Mouse (Mus musculus): ENCODE data around the gene Hoxc4.

The Hoxc4 gene

GRCm38 (mm10) chr15:103011928-103012486, 6.7 kb upstream of the Hoxc4 start:
- DNase-seq (ENCODE audit: low read depth), result no peak

GRCm38 (mm10) chr15:103013238-103013984, 5.3 kb upstream of the Hoxc4 start:
- no peak for DNase-seq (ENCODE audit: low read depth)

GRCm38 (mm10) chr15:103014166-103015008, 4.3 kb upstream of the Hoxc4 start:
- no peak for DNase-seq (ENCODE audit: low read depth)

GRCm38 (mm10) chr15:103015009-103015399, 3.7 kb upstream of the Hoxc4 start:
- DNase-seq (ENCODE audit: low read depth), result no peak

GRCm38 (mm10) chr15:103015406-103016166, 3.1 kb upstream of the Hoxc4 start:
- DNase-seq (ENCODE audit: low read depth), result no peak

- DNase-seq (ENCODE audit: low read depth), result no peak
Measured at GRCm38 (mm10) chr15:103020899-103021418, 2.2 kb downstream of the Hoxc4 start.

GRCm38 (mm10) chr15:103021544-103021943, 2.8 kb downstream of the Hoxc4 start:
- no peak for DNase-seq (ENCODE audit: low read depth)

- DNase-seq (ENCODE audit: low read depth), result no peak
Measured at GRCm38 (mm10) chr15:103024131-103024530, 5.4 kb downstream of the Hoxc4 start.

GRCm38 (mm10) chr15:103027266-103028235, 8.8 kb downstream of the Hoxc4 start:
- DNase-seq (ENCODE audit: low read depth), result no peak

- no peak for DNase-seq (ENCODE audit: low read depth)
Measured at GRCm38 (mm10) chr15:103028916-103029512, 10.3 kb downstream of the Hoxc4 start.

GRCm38 (mm10) chr15:103030142-103030541, 11.4 kb downstream of the Hoxc4 start:
- no peak for DNase-seq (ENCODE audit: low read depth)

- DNase-seq (ENCODE audit: low read depth), result no peak
Measured at GRCm38 (mm10) chr15:103032167-103032566, 13.4 kb downstream of the Hoxc4 start.

- no peak for DNase-seq (ENCODE audit: low read depth)
Measured at GRCm38 (mm10) chr15:103032646-103033575, 14.2 kb downstream of the Hoxc4 start.

- DNase-seq (ENCODE audit: low read depth), result no peak
Measured at GRCm38 (mm10) chr15:103034043-103034806, 15.5 kb downstream of the Hoxc4 start.

GRCm38 (mm10) chr15:103034807-103035547, 16.2 kb downstream of the Hoxc4 start:
- DNase-seq (ENCODE audit: low read depth), result no peak

GRCm38 (mm10) chr15:103035548-103035881, 16.8 kb downstream of the Hoxc4 start:
- no peak for DNase-seq (ENCODE audit: low read depth)

GRCm38 (mm10) chr15:103037579-103037978, 18.8 kb downstream of the Hoxc4 start:
- no peak for DNase-seq (ENCODE audit: low read depth)

All from c-Kit-positive CD71-positive TER-119-negative erythroid progenitor cells, embryonic 14.5 days (primary cell).